Mouse (Mus musculus) thymus, adult 2 months (tissue): ENCODE data around the gene Baz2b.

Experiments
- CTCF ChIP-seq: fragments of 200-500 bp; IDR thresholded peaks from 2 replicates; pipeline ENCODE4 v1.5.1; 2012; ENCODE audit warnings: mild to moderate bottlenecking, control low read depth, low read length, moderate library complexity, borderline replicate concordance; ENCODE audit not compliant: control insufficient read depth, poor library complexity, insufficient read depth; ENCODE audit errors: extremely low read depth
- POLR2A ChIP-seq: fragments of 200-500 bp; IDR thresholded peaks from 2 replicates; pipeline ENCODE4 v1.6.1; 2012; ENCODE audit warnings: mild to moderate bottlenecking, low read length, control low read depth, moderate library complexity; ENCODE audit not compliant: control insufficient read depth, poor library complexity, insufficient read depth; ENCODE audit errors: extremely low read depth

GRCm38 (mm10) chr2:60053222-60054010 is 156.2 kb downstream of the Baz2b start:
- TF ChIP-seq CTCF (no peak), POLR2A (no peak)
